Mouse (Mus musculus): ENCODE data around the gene Fgfr2.
A peak's percentile ranks its signal among the peaks of the same experiment; 100 is the strongest.

Fgfr2 gene

GRCm38 (mm10) chr7:132712956-132713355 is 410.2 kb downstream of the Fgfr2 start:
- DNase-seq: no peak

- no peak for DNase-seq
Observed at GRCm38 (mm10) chr7:132712044-132712708, 411.0 kb downstream of the Fgfr2 start.

GRCm38 (mm10) chr7:132711579-132711978 is 411.6 kb downstream of the Fgfr2 start:
- no peak for DNase-seq

- DNase-seq: no peak
Observed at GRCm38 (mm10) chr7:132705130-132705529, 418.0 kb downstream of the Fgfr2 start.

GRCm38 (mm10) chr7:132704310-132704875 is 418.8 kb downstream of the Fgfr2 start:
- DNase-seq: no peak

GRCm38 (mm10) chr7:132703515-132704309 is 419.4 kb downstream of the Fgfr2 start:
- DNase-seq: no peak

- DNase-seq: no peak
Observed at GRCm38 (mm10) chr7:132702492-132703070, 420.6 kb downstream of the Fgfr2 start.

GRCm38 (mm10) chr7:132702024-132702423 is 421.1 kb downstream of the Fgfr2 start:
- no peak for DNase-seq

- no peak for DNase-seq
Observed at GRCm38 (mm10) chr7:132701412-132701811, 421.7 kb downstream of the Fgfr2 start.

- DNase-seq: no peak
Observed at GRCm38 (mm10) chr7:132700107-132700506, 423.0 kb downstream of the Fgfr2 start.

- DNase-seq: no peak
Observed at GRCm38 (mm10) chr7:132699639-132700038, 423.5 kb downstream of the Fgfr2 start.

GRCm38 (mm10) chr7:132699165-132699564 is 424.0 kb downstream of the Fgfr2 start:
- no peak for DNase-seq

- no peak for DNase-seq
Observed at GRCm38 (mm10) chr7:132698737-132699136, 424.4 kb downstream of the Fgfr2 start.

GRCm38 (mm10) chr7:132697258-132697796 is 425.8 kb downstream of the Fgfr2 start:
- DNase-seq: no peak

GRCm38 (mm10) chr7:132693561-132693960 is 429.6 kb downstream of the Fgfr2 start:
- DNase-seq: no peak

- DNase-seq: peak; percentile 65
Observed at GRCm38 (mm10) chr7:132692719-132693118, 430.4 kb downstream of the Fgfr2 start.

- DNase-seq: no peak
Observed at GRCm38 (mm10) chr7:132690716-132691472, 432.3 kb downstream of the Fgfr2 start.

- DNase-seq: no peak
Observed at GRCm38 (mm10) chr7:132689722-132690121, 433.4 kb downstream of the Fgfr2 start.

- DNase-seq: no peak
Observed at GRCm38 (mm10) chr7:132688721-132689120, 434.4 kb downstream of the Fgfr2 start.

GRCm38 (mm10) chr7:132687897-132688296 is 435.3 kb downstream of the Fgfr2 start:
- no peak for DNase-seq

- no peak for DNase-seq
Observed at GRCm38 (mm10) chr7:132686515-132686914, 436.6 kb downstream of the Fgfr2 start.

- no peak for DNase-seq
Observed at GRCm38 (mm10) chr7:132683923-132684322, 439.2 kb downstream of the Fgfr2 start.

- no peak for DNase-seq
Observed at GRCm38 (mm10) chr7:132682901-132683300, 440.2 kb downstream of the Fgfr2 start.

All from right cerebral cortex, postnatal 4 days (tissue).